Mouse (Mus musculus): ENCODE data around the gene Tat. TPM values are rescaled to one million over a fixed set of nuclear protein-coding genes. Genes with fewer than 3 reads are reported as not detected.

Tat gene
- total RNA-seq (2021): 1 to 10 TPM in 1 of 2 experiments, under 1 TPM in 1; 0.24 to 5.9 TPM
- polyA plus RNA-seq (2012; rRNA removed): 0.56 TPM in 1 of 2 replicates, not detected in the other
- long read RNA-seq: 0 reads

DNA sequence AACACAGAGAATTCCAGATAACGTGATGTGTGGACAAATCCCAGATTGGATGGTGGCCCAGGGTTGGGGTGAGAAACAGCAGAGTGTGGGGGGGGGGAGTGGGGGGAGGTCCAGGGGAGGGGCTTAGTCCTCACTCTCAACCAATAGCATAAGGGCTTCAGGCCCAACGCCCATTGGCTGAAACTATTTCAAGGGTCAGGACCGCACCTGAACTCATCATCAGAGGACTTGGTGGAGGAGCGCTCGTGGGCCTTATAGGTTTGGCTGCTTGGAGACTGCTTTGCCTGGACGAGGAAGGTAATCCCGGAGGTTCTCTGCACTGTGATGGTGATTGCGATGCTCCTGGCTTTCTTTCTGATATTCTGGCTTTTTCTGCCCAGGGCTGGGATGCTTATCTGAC is at the start of gene Tat:
TSS of gene Tat (plus strand) at position 214 of the 400 bp plus-strand sequence.
- DNase-seq: peak; percentile 20

GRCm38 (mm10) chr8:109941606-109942360 is 48.5 kb upstream of the Tat start:
- no peak for DNase-seq

DNA sequence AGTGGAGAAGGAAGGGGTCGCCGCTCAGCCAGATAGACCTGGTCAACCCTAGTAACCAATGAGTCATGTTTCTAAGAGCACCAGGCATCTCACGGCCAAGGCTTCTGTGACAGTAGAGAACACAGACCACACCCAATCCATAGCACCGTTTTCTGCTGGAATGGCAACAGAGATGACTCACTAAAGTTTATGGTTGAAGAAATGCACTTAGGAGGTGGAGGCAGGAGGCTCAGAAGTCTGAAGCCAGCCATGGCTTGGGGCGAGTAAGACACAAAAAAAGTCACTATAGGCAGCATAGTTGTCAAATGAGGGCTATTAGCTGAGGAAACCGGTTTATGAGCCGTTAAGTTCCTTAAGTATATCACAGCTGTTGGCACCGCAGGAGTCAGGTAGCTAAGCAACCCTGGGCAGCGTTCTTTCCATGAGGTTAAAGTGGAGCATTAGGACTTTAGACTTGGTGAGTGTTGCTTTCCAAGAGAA is 45.0 kb upstream of the Tat start:
- DNase-seq: no peak

GRCm38 (mm10) chr8:109945694-109946093 is 44.5 kb upstream of the Tat start:
- DNase-seq: no peak

- DNase-seq: no peak
Measured at GRCm38 (mm10) chr8:109946272-109946671, 44.0 kb upstream of the Tat start.

GRCm38 (mm10) chr8:109947447-109948284 is 42.6 kb upstream of the Tat start:
- peak; percentile 23 for DNase-seq

GRCm38 (mm10) chr8:109948285-109948564 is 42.0 kb upstream of the Tat start:
- no peak for DNase-seq

DNA sequence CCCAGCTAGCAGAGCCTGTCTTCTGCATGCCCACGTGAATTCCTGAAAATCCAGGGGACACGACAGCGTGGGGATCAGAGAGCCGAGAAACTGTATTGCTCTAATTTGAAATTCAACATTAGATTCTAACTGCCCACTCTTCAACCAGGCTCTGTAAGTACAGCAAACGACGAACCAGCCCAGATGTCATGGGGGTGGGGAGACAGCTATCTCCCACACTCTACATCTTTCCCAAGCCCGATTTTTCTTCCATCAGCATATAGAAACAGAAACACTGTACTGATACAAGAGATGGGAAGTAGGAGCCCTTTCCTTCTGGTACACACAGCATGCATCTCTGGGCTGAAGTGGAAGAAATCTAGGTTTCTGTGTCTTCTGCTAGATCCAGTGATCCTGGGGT is 38.1 kb upstream of the Tat start:
- no peak for DNase-seq

DNA sequence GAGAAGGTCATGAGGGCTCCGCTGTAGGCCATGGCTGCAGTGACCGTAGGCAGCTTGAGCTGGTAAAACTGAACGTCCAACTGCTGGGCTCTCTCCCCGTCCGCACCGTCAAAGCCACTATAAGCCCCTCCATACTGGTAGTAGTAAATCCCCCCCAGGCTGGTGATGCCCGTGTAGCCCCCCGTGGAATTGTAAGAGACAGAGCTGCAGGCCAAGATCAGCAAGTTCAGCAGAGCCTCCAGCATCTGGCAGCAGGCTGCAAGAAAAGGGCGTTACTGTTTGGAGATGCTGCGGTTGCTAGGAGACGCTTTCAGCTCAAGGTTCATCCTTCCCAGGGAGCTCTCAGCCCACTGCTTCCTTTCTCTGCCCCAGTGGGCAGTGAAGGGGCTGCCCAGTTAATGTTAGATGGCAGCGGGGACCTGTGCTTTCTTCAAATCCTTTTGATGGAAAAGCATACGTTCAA is 35.7 kb upstream of the Tat start:
- DNase-seq: no peak

DNA sequence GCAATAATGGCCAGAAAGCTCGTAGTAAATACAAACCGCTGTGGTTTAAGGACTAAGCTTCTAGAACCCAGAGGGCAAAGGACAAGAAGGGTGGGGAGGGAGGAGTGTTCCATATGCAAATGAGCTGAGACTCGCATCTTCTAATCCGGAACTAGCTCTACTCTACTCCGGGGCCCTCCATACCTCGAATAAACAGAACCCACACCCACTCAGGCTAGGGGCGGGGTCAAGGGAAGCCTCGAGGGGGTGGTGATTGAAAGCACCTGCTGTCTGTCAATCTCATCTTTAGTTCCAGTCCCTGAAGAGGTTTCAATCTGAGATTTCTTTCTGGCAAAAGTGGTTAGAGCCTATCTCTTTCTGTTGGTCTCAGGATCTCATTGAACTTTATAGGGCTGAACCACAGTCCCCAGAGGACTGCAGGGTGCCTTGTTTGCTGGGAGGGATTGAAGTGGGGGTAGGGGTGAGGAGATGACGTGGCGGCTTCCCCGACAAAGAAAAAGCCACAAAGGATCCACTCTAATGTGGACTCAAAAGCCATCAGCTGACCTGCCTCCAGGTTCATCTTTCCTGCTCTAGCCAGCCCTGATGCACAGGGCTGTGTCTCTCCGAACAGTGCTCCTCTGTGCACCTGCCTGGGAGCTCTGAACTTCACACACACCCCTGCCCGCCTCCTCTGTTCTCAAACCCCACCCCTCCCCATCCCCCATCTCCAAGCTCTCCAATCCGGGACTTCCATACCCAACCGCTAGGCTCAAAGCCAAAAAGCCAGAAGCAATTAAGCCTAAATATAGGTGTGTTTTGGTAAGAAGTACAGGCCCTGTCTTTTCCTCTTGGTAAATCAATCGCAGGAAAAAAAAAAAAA is 32.8 kb upstream of the Tat start:
- DNase-seq: no peak

GRCm38 (mm10) chr8:109958036-109958655 is 32.1 kb upstream of the Tat start:
- DNase-seq: peak; percentile 43

DNA sequence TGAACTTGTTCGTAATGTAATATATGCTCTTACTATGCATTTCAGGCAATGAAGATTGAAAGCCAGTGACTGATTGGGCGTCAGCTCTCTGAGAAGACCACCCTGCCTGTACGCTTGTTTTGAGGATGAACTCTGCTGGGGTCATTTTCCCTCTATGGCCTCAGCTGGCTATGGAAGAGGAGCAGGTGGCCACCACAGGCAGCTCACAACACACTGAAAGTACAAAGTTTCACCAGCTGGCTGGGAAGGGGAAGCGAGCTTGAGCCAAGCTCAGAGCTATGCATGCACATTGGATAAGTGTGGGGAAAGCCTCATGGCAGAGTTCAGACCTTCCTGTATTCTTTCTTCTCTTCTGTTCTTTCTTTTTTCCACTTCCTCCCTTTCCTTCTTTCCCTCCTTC is 31.1 kb upstream of the Tat start:
- DNase-seq: no peak

GRCm38 (mm10) chr8:109961693-109962367 is 28.4 kb upstream of the Tat start, which contains the start of gene Marveld3:
Gene Marveld3, minus strand, starts transcription at chr8:109962203.
- peak; percentile 25 for DNase-seq

GRCm38 (mm10) chr8:109962896-109963295 is 27.3 kb upstream of the Tat start:
- DNase-seq: no peak

GRCm38 (mm10) chr8:109963421-109963820 is 26.8 kb upstream of the Tat start:
- no peak for DNase-seq

GRCm38 (mm10) chr8:109964106-109964505 is 26.1 kb upstream of the Tat start:
- DNase-seq: no peak

DNA sequence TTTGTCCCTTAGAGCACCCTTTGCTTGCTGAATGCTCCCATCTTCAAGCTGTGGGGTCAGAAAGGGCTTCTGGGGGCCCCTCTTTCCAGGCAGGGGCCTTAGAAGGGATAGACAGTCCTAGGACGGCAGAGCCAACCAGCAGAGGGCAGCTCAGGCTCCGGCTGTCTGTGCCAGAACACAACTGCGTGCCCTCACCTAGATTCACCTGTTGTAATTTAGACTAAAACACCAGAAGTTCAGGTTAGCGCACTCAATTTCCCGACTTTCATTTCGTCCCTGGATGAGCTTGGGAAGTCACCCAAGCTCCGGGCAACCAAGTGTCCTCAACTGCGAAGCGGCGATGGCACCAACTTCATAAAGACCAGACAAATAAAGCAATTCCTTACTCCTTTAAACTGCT is 21.4 kb upstream of the Tat start:
- no peak for DNase-seq

DNA sequence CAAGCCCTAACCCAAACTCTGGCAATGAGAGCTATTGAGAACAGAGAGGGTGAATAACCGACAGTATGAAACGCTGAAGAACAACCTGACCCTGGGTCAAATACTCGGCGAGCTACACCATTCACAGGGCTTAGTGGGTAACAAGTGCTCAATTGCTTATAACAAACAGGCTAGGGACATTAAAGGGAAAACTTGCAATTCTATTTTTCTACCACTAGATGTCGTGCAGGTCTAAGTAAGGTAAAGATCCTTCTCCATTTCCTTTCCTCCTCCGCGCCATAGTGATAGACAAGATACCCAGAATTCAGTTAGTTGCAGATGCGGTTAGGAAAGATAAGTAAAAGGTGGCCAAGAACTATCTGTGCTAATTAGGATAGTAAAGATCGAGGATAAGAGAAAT is 19.9 kb upstream of the Tat start:
- no peak for DNase-seq

DNA sequence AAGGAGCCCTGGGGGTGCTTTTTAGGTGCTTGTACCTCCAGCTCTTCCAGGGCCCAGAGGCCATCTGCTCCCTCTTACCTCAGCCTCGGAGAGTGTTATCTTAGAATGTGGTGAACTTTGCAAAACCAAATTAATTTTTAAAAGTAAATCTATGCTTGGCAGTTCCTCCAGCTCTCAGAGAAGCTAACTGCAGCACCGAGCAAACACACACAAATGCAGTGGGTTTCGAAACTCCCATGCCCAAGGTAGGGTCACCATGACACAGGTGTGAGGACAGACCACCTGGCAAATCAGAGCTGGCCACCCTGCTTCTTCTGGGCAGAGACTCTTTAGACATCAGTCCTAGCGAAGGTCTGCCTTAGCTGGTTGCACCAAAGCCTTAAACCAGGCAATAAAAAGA is 17.3 kb upstream of the Tat start:
- DNase-seq: no peak

- no peak for DNase-seq
Measured at GRCm38 (mm10) chr8:109979339-109979738, 10.9 kb upstream of the Tat start.
